Mouse (Mus musculus): Measurements from ENCODE around the gene Slc35g3.
"Not testable (repeated sequence)": the region's sequence is repeated elsewhere in the genome, so short reads cannot be mapped to it uniquely, and the experiment has no call there.

Gene Slc35g3

GRCm38 (mm10) chr11:69758478-69758970 lies 3.2 kb downstream of the Slc35g3 start, which contains the start of gene Polr2a:
TSS of gene Polr2a (minus strand) at chr11:69758637.
- in situ Hi-C loops (cut with MboI, MseI) = no loop called here

- in situ Hi-C loops (cut with MboI, MseI) = no loop called here
These were observed 3.7 kb downstream of the Slc35g3 start for GRCm38 (mm10) chr11:69758090-69758456.

GRCm38 (mm10) chr11:69757303-69758089 lies 4.3 kb downstream of the Slc35g3 start:
- in situ Hi-C loops (cut with MboI, MseI) = no loop called here

- in situ Hi-C loops (cut with MboI, MseI) = no loop called here
These were observed 7.1 kb downstream of the Slc35g3 start for GRCm38 (mm10) chr11:69754701-69755100.

GRCm38 (mm10) chr11:69754233-69754632 lies 7.5 kb downstream of the Slc35g3 start:
- in situ Hi-C loops (cut with MboI, MseI) = no loop called here

GRCm38 (mm10) chr11:69752686-69753085 lies 9.1 kb downstream of the Slc35g3 start:
- in situ Hi-C loops (cut with MboI, MseI) = no loop called here

GRCm38 (mm10) chr11:69751635-69752034 lies 10.1 kb downstream of the Slc35g3 start:
- in situ Hi-C loops (cut with MboI, MseI) = no loop called here

- in situ Hi-C loops (cut with MboI, MseI) = not testable (repeated sequence)
These were observed 30.4 kb downstream of the Slc35g3 start for GRCm38 (mm10) chr11:69731408-69731807.

- in situ Hi-C loops (cut with MboI, MseI) = no loop called here
These were observed 32.7 kb downstream of the Slc35g3 start for GRCm38 (mm10) chr11:69729063-69729462.

GRCm38 (mm10) chr11:69725951-69726350 lies 35.8 kb downstream of the Slc35g3 start:
- in situ Hi-C loops (cut with MboI, MseI) = no loop called here

GRCm38 (mm10) chr11:69723074-69723473 lies 38.7 kb downstream of the Slc35g3 start:
- in situ Hi-C loops (cut with MboI, MseI) = loop anchor here (5.0 kb wide), 1 partner anchor 36 kb away; the partner anchor contains the start of gene Tnfsf13

GRCm38 (mm10) chr11:69720852-69721251 lies 40.9 kb downstream of the Slc35g3 start:
- in situ Hi-C loops (cut with MboI, MseI) = loop anchor here (5.0 kb wide), 1 partner anchor 34 kb away; the partner anchor contains the start of gene Tnfsf13

GRCm38 (mm10) chr11:69719423-69719822 lies 42.3 kb downstream of the Slc35g3 start:
- in situ Hi-C loops (cut with MboI, MseI) = no loop called here

GRCm38 (mm10) chr11:69718661-69719060 lies 43.1 kb downstream of the Slc35g3 start:
- in situ Hi-C loops (cut with MboI, MseI) = no loop called here

GRCm38 (mm10) chr11:69716953-69717352 lies 44.8 kb downstream of the Slc35g3 start:
- in situ Hi-C loops (cut with MboI, MseI) = no loop called here

GRCm38 (mm10) chr11:69715929-69716328 lies 45.8 kb downstream of the Slc35g3 start:
- in situ Hi-C loops (cut with MboI, MseI) = no loop called here

- in situ Hi-C loops (cut with MboI, MseI) = no loop called here
These were observed 46.3 kb downstream of the Slc35g3 start for GRCm38 (mm10) chr11:69715482-69715881.

- in situ Hi-C loops (cut with MboI, MseI) = no loop called here
These were observed 47.0 kb downstream of the Slc35g3 start for GRCm38 (mm10) chr11:69714636-69715329.

- in situ Hi-C loops (cut with MboI, MseI) = no loop called here
These were observed 48.7 kb downstream of the Slc35g3 start for GRCm38 (mm10) chr11:69712954-69713672.

- in situ Hi-C loops (cut with MboI, MseI) = no loop called here
These were observed 50.7 kb downstream of the Slc35g3 start for GRCm38 (mm10) chr11:69711082-69711481.

GRCm38 (mm10) chr11:69710470-69710869 lies 51.3 kb downstream of the Slc35g3 start:
- in situ Hi-C loops (cut with MboI, MseI) = no loop called here
